Mouse (Mus musculus) spleen, adult 12 weeks (tissue): ENCODE measurements around the gene Ccl20.

Experiments used
- DNase-seq: peaks from one replicate; pipeline ENCODE4 v3.0.0; 2022; ENCODE audit warnings: low spot score

Gene Ccl20

DNA sequence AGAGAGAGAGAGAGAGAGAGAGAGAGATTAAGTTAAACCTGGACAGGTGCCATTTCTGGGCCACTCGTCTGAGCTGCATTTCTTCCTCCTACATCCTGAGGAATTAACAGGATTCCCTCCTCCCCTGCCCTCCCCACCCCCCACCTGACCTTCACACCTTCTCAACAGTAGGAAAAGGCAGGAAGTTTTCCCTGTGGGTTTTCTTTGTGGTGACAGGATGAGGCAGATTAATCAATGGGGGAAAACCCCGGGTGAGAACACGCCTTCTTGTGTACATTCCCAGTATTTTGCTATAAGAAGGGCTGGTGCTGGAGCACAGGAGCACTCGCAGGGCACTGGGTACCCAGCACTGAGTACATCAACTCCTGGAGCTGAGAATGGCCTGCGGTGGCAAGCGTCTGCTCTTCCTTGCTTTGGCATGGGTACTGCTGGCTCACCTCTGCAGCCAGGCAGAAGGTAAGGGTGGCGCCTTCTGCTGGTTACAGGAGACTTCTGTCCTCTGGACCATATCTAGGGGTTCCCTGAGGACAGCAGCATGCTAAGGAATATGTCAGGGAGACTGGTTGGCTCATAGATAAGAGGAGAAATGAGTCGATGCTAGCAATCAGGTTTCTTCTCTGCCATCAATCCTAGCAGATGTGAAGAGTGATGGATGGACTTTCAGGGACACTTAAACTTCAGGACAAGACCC lies at the start of gene Ccl20:
Ccl20 (plus strand) TSS at position 320 of the 691 bp plus-strand sequence.
- DNase-seq, result no peak

DNA sequence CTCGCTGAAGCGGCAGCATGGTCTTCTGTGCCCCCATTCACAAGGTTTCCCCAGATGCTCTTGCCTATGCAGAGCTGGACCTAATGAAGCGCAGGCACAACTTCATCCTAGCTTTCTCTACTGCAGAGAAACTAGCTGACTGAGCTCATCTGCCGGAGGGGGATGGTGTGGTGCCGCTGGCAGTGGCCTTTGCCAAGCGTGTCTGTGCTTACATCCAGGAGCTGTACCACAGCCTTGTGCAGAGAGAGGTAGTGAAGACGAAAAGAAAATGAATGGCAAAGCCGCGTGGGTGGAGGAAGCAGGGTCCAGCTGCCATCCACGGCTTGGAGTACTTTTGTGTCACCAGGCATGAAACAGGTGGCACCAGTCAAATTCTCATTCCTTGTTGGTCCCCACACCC lies 49.4 kb upstream of the Ccl20 start:
- DNase-seq, result no peak

DNA sequence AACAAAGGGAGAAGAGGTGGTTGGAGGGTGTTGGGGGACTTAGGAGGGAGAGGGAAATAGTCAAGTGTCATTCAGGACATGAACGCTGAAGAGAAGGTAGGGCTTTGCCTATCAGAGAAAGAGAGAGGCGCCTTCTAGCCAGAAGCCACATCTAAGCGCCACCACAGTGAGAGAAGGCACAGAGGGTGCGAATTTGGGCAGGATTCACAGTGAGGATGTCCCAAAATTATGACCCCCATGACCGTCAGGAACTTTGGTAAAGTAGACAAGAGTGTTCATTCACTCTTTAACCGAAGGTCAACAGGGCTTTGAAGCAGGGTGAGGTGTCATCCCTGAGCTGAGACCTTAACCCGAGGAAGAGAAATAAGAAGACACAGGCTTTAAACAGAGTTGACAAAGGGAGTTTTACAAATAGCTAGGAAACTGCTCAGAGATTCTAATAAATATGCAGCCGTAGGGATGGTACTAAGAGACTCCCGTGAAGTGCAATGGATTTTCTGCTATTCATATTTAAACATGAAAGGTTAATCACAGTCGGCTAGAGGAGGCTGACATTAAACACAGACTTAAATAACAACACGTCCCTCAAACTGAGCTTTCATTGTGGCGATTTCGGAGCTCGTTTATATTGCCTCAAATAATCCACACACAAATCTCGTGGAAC lies 40.9 kb upstream of the Ccl20 start:
- no peak for DNase-seq

DNA sequence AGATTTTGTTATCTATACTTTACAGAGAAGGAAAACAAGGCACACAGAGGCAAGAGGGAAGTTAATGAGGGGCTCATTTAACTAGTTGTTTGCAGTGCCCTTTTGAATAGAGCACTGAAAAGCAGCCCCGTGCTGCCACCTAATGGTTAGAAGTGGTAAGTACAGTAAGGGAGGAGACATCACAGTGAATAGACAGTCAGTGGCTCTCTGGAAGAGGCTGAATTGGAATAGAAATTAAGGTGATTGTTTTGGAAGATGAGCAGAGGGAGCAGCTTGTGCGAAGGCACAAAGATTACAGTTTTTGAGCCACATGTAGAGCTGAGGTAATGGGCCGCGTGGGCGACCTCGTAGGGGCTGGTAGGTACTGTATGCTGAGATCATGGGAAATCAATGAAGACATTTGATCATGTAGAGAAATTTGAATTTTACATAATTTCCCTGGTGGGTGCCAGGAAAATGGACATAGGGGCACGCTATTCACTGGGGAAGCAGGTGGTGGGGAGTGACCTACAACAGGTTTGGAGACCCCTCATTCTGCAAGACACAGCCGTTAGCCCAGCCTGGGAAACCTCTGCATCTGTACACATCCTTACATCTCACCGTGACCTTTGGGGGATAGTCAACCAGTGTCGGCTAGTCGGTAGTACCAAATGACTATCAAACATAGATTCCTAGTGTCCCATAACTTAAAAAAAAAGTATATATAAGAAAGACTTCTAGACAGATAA lies 40.2 kb upstream of the Ccl20 start:
- DNase-seq, result no peak

DNA sequence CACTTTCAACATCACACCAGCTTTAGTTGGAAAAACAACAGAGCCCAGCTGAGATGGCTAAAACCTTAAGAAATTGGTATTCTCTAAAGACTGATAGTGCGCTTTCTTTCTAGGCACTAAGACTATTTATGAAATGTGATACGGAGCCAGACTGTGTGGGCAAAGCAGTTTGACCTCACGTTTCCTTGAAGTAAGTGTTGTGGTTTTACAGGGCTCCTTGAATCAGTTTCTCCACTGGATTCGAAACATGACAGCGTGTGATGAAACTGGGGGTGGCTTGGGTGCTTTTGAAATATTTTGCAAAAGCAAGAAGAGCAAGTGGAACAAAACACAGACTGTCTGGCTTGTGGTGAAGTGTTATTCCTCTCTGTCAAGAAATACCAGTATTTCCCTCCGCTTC lies 39.5 kb upstream of the Ccl20 start:
- no peak for DNase-seq

DNA sequence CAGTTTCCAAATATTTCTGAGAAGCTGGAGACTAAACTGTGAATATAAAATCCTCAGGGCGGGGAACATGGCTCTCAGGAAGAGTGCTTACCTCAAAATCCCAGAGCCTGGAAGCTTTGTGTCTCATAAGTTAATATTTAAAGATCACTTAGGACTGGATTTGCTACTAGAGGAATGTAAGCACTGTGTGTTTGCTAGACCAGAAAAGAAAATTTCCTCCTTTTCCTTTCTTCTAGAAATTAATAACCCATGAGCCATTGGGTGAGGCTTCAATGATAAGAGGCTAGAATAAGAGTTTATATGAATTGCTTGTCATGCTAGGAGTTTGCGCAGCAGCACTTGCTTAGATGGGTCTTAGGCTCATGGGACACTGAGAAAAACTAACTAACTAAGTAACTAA lies 31.8 kb upstream of the Ccl20 start:
- no peak for DNase-seq

DNA sequence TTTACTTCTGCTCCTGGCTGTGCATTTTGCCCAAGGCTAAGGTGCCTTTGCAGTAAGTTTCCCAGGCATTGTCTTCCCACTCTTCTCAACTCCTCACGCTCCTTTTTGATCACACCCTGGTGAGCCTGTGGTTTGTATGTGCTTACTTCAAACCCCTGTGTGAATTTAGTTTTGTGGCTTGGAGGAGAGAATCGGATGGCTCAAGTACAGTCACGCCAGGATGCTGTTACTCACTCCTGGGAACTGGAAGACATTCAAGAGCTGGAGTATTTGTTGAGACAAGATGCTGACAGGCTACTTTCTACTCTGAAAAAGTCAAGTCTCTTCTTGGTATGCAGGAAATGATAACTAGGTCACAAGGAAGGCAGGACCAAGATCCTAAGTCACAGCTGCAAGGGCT lies 25.3 kb upstream of the Ccl20 start:
- no peak for DNase-seq

DNA sequence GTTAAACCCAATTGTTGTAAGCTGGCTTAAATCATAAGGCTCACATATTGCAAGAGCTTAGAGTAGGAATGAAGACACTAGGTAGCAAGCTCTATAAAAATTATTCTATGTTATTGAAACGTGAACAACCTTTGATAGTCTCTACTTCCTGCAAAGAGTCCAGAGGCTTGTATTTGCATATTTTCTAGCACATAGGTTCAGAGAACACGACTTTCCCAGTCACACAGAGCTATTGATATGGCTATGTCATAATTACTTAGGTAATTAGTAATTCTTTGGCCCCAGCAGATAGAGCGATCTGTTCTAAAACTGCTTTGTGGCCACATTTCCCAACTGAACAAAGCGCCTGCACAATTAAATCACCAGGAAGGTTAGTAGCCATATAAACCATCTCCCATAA lies 19.6 kb upstream of the Ccl20 start:
- no peak for DNase-seq

DNA sequence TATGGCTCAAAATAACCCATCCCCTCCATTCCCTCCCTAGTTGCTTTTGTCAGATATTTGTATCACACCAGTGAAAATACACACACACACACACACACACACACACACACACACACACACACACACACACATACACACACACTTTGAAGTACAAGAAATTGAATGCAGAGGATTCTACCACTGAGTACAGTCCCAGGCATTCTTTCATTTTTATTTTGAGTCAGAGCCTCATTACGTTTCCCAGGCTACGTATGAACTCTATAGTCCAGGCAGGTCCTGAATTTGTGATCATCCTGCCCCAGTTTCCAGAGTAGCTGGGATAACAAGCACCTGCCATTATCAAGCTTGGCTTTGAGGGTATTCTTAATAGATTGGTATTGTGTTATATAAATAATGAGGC lies 17.4 kb upstream of the Ccl20 start:
- no peak for DNase-seq

DNA sequence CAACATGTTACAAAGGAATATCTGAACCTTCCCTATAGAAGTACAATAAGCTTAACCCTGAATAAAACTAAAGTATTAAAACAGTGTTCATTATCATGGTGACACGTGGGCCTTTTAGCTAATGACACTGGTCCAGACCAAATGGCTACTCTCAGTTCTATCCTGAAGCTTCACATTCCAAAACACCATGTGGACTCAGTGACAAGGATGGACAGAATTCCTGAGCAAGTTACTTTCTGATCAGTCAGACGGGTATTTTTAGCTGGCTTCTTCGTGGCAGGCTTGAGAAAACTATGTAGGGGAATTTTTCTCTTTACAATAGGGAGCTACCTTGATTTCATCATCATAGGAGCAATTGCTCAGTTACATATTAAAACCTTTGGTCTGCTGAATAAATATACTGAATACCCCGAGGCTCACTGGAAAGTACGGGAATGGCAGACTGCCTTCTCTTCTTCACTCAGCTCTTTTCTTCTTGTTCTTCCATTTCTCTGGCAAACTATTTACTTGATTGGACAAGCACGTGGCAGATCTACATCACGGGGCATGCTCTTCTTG lies 16.9 kb upstream of the Ccl20 start:
- DNase-seq, result no peak

DNA sequence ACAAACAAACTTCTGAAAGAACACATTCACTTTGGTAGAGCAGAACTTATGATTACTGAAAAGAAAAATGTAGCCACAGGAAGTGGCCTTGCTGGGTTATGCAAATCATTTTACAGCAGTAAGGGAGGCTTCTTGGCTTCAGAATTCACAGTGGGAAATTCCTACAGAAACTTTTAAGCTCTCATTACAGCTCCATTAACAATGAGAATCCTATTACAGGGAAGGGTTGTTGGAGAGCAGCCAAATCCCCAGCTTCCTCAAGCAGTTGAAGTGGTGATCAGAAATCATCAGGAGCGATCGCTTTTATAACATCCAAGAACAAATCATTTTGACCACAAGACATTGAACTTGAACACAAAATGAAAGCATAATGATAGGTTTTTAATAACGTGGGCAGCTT lies 14.7 kb upstream of the Ccl20 start:
- DNase-seq, result no peak

DNA sequence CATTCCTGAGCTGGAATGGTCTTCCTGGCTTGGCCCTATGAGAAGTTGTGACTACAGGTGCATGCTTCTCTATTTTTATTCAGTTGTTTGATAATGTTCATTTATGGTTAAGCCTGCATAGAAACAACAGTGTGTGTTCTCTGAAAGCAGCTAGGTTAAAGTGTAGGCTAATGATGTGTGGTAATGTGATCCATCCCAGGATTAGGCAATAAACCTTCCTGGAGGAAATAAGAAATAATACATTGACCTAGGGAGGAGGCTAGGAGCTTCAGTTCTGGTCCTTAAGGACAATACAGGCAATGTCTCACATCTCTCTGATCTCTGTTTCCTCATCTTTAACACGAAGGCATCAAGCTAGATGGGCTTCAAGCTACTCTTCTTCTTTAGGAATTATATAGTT lies 11.1 kb upstream of the Ccl20 start:
- DNase-seq, result no peak

DNA sequence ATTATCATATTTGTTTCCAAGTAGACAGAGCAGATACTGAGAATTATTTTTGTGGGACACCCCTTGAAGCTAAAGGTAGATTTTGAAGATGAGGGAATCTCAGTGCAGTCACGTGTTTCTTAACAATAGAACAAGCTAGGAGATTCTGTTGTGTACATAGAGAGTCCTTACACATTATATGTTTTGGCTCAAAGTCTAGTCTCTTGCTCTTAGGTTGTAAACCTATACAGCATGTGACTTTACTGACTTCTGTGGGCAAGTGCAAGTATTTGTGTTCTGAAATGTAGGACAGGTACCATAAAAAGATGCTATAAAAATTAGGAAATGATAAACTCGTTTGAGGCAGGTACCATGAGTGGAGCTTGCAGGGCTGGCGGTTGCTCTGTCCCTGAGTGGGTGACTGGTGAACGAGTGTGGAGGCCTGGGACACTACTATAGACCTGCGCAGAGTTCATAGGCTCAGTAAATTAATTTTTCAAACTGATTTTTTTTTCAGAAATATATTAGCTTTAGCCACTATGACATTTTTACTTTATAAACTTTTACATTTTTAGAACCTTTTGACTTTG lies 9.1 kb upstream of the Ccl20 start:
- DNase-seq, result no peak

DNA sequence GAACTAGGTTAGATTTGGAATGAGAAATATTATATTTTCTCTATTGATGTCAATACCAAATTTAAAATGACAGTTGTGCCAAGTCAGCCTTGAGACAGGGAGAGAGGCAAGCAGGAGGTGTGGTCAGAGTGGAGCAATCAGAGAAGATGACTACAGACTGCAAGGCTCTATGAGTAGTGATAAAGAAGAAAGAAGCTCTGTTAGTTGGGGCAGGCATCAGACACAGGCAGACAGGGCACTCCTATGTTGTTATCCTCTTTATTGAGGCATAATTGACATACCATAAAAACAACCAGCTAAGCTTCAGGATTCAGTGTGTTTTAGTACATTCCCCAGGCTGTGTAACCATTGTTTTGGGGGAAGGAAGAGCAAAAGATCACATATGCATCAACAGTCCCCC lies 5.6 kb upstream of the Ccl20 start:
- no peak for DNase-seq

DNA sequence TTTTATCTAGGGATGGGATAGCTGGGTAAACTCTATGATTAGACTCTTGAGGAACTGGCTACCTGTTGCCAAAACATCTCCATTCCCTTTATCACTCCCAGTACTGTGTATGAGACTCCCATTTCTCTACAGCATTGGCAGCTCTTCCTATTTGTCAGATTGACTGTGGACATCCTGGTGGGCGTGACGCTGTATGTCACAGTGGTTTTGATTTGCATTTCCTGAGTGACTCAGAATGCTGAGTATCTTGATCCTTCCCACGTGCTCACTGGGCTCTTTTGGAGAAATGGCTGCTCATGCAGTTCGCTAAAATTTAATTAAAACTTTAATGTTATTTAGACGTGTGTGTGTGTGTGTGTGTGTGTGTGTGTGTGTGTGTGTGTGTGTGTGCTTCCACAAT lies 4.8 kb upstream of the Ccl20 start:
- DNase-seq, result no peak

DNA sequence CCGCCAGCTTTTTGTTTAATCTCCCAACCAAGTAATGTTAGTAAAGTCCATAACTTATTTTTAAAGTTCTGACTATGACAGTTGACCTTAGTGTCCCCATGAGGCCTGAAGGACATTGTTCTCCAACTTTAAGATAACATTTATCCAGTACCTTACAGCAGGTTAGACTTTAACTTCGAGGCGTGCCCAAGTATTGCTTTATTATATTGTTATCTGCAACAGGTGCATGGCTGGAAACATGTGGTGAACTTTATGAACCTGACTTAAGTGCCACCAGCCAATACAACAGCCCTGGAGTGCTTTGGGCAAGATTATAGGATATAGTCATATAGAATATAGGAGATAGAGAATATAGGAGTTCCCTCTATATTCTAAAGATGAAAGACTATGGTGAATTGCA lies 651 bp downstream of the Ccl20 start:
- no peak for DNase-seq

DNA sequence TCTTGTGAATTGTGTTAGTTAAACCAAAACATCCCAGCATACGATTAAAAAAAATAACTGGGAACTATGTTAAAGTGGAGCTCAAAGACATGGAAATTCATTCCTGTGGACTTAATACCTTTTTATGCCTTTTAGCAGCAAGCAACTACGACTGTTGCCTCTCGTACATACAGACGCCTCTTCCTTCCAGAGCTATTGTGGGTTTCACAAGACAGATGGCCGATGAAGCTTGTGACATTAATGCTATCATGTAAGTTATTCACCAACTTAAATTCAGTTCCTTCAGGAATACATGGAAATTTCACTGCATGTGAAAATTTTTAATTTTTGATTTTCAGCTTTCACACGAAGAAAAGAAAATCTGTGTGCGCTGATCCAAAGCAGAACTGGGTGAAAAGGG lies 1.1 kb downstream of the Ccl20 start:
- no peak for DNase-seq

DNA sequence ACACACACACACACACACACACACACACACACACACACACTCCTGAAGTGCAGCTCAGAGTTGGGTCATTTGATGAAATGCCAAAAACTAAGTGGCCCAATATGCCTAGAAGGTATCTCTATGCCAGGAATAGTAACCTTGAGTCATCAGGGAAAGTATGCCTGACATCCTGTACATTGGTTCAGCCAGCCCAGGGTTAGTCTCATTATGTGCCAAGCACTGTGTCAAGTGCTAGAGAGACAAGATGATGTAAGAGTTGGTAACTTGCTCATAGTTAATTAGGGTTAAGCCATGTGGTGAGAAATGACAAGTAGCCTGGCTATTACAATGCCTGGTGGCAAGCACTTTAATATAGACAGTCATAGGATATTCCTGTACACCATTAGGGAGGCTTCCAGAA lies 3.3 kb downstream of the Ccl20 start:
- DNase-seq, result no peak

DNA sequence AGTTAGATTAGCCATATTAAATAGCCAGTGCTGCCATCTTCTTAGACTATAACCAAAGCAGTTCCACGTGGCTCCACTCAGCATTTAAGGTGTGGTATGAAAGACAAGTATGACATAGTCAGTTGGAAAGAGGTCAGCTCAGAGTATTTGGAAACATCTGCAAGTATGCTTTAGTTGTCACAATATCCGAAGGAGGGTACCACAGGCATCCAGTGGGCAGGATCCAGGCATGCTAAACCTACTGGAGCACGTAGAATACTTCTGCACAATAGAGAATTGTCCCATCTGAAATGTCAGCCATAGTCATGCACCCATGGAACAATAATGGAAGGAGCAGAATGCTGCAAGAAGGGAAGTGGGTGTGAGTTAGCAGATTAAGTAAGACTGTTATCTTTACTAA lies 3.7 kb downstream of the Ccl20 start:
- no peak for DNase-seq

DNA sequence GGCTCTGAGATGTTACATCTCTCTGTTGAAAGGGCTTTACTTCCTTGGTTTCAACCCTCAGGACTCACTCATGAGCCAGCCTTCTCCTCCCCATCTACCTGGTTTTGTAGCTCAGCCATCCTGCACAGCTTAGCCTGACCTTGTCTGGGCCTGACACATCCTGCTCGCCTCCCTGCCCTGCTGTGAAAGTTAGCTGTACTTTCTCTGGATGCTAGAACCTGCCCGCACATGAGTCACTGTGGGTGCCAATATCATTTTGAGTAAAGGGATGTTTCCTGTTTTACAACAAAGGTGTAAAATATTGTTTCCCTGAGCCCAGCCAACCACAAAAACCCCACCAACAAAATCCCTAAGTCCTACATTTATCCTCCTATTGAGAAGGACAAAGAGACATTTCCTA lies 6.6 kb downstream of the Ccl20 start:
- DNase-seq, result no peak

DNA sequence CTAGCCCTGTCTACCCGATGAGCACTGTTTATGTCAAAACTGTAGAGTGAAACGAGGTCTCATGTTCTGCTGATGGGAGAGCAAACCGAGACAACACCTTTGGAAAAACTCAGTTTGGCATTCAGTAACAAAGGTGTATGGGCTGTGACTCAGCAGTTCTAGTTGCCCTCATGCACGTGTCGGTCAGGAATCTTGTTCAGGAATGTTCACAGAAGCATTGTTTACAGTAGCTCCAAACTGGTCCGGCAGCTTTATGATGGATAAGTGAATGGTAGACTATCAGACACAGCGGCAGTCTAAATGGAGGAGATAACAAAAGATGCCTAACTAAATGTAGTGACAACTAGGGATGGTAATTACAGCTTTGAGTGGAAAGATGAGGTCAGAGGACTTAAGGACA lies 19.3 kb downstream of the Ccl20 start:
- DNase-seq, result no peak

DNA sequence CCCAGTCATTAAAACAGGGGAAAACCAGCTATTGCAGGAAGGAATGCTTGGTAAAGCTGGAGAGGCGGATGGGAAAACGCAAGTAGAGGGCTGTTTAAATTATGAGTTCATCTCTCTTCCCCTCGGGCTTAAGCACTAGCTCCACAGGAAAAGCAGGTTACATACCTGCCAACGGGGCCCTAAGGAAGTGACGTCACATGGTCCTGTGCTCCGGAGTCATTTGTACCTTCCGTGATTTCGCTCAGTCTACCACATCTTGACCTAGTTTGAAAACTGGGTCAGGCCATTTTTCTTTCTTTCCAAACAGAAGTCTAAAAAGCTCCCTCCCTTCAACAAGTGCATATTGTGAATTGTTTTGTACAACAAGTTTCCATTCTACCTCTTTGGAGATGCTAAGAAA lies 21.3 kb downstream of the Ccl20 start:
- DNase-seq, result no peak

DNA sequence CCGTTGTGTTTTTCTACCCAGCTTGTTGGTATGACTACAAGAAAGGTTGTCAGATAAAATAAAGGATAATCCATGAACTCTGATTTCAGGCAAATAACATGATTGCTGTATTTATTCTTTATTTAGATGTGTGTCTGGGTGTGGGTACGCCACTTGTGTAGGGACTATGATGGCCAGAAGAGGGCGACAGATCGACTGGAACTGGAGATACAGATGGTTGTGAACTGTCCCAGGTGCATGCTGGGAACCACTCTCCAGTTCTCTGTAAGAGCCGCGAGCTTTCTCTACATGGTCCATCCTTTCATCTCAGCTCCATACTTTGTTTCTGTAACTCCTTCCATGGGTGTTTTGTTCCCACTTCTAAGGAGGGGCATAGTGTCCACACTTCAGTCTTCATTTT lies 22.2 kb downstream of the Ccl20 start:
- DNase-seq, result no peak
